Mouse (Mus musculus) embryonic facial prominence, embryonic 13.5 days (tissue): ENCODE measurements around the gene Tmem251. TPM values are rescaled to one million over a fixed set of nuclear protein-coding genes. Genes with fewer than 3 reads are reported as not detected.

Source experiments
- ATAC-seq: fragments of 200-750 bp; cut with Nextera tagmentation; 2 replicates; pipeline ENCODE4 v1.8.0; 2017; ENCODE audit warnings: low read depth; ENCODE audit not compliant: insufficient number of reproducible peaks, insufficient read depth, low FRiP score, low TSS enrichment
- H3K27ac ChIP-seq: fragments of 300-500 bp; sonication (generic); 2 replicates; pipeline ENCODE4 v1.5.1; 2015; ENCODE audit warnings: moderate library complexity, mild to moderate bottlenecking, inconsistent platforms
- H3K27me3 ChIP-seq: fragments of 300-500 bp; sonication (generic); 2 replicates; pipeline ENCODE4 v1.6.1; 2015; ENCODE audit warnings: mild to moderate bottlenecking, inconsistent platforms
- H3K36me3 ChIP-seq: fragments of 300-500 bp; sonication (generic); 2 replicates; pipeline ENCODE4 v1.6.1; 2015; ENCODE audit warnings: mild to moderate bottlenecking, inconsistent platforms
- H3K4me1 ChIP-seq: fragments of 300-500 bp; sonication (generic); 2 replicates; pipeline ENCODE4 v1.6.1; 2015; ENCODE audit warnings: inconsistent platforms
- H3K4me2 ChIP-seq: fragments of 300-500 bp; sonication (generic); 2 replicates; pipeline ENCODE4 v1.6.1; 2015; ENCODE audit warnings: moderate library complexity, mild to moderate bottlenecking, inconsistent platforms
- H3K4me3 ChIP-seq: fragments of 300-500 bp; sonication (generic); 2 replicates; pipeline ENCODE4 v1.5.1; 2015; ENCODE audit warnings: mild to moderate bottlenecking, inconsistent platforms
- H3K9ac ChIP-seq: fragments of 300-500 bp; sonication (generic); 2 replicates; pipeline ENCODE4 v1.6.1; 2015; ENCODE audit warnings: mild to moderate bottlenecking, inconsistent platforms
- H3K9me3 ChIP-seq: fragments of 300-500 bp; sonication (generic); 2 replicates; pipeline ENCODE4 v1.6.1; 2016; ENCODE audit warnings: inconsistent platforms
- WGBS: fragments of 180-500 bp; shearing (Covaris S2); methylation state at CpG from one replicate; pipeline ENCODE4 v1.1.7; 2015; ENCODE audit warnings: mixed read lengths; 5-methylcytosine and 5-hydroxymethylcytosine counted together
- polyA plus RNA-seq: library from polyadenylated mRNA; unstranded; fragments of >200 nt; fragmentation: Nextera tagmentation; extraction: Ambion mirVana; gene quantifications from 2 replicates; pipeline ENCODE4 v1.2.1, GENCODE M21; 2015

Tmem251 gene
- polyA plus RNA-seq, 1 experiment from 2014 or later, result 10.9 TPM

DNA sequence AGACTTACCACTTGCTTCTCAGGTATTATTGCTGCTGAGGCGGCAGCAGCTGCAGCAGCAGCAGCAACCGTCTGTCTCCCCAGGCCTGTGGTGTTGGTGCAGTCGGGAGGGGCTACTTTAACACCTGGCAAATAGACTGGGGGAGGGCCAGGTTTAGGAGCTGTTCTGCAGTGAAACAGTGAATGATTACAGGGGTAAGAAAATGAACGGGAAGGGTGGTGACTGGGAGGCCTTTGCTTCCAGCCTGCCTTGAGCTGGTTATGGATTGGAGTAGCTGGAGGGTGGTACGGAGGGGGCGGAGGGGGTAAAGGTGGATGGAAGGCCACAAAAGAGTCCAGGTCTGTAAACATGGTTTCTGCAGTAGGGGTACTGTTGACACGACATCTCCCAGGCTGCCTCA lies 44.4 kb downstream of the Tmem251 start:
- H3K27ac ChIP-seq, result no peak overlapping the region
- no peak for ATAC-seq
- 91% methylated on average over 7 of the region's 7 CpGs for WGBS
- no peak overlapping the region for H3K4me2 ChIP-seq
- no peak overlapping the region for H3K9ac ChIP-seq
- H3K36me3 ChIP-seq, result peaks cover 84% of the 10 kb centered on the region
- no peaks in the 10 kb centered on the region for H3K4me1 ChIP-seq
- H3K27me3 ChIP-seq, result no peaks in the 10 kb centered on the region
- no peaks in the 10 kb centered on the region for H3K9me3 ChIP-seq
- no peak overlapping the region for H3K4me3 ChIP-seq

Other genes starting within 250 kb of the Tmem251 start
- gene Chga, start 188.8 kb upstream of the Tmem251 start, polyA plus RNA-seq, result 3.4 and 4.3 TPM in 2 replicates
- 10.4 and 10.8 TPM in 2 replicates for gene Itpk1, start 38.8 kb upstream of the Tmem251 start, polyA plus RNA-seq
- 25.5 and 25.7 TPM in 2 replicates for gene Moap1, start 101 bp upstream of the Tmem251 start, polyA plus RNA-seq
- not detected in 2 replicates for gene Gm28051, start 14.0 kb downstream of the Tmem251 start, polyA plus RNA-seq
- 36.0 and 38.9 TPM in 2 replicates for gene Gon7, start 14.0 kb downstream of the Tmem251 start, polyA plus RNA-seq
- 42.1 and 44.7 TPM in 2 replicates for gene Ubr7, start 14.2 kb downstream of the Tmem251 start, polyA plus RNA-seq
- 28.5 and 29.5 TPM in 2 replicates for gene Gm20604, start 14.9 kb downstream of the Tmem251 start, polyA plus RNA-seq
- gene Btbd7, start 134.7 kb downstream of the Tmem251 start, polyA plus RNA-seq, result 25.8 and 26.3 TPM in 2 replicates
- gene Cox8c, start 155.6 kb downstream of the Tmem251 start, polyA plus RNA-seq, result not detected in 2 replicates
- gene Unc79, start 205.1 kb downstream of the Tmem251 start, polyA plus RNA-seq, result 0.34 and 0.35 TPM in 2 replicates